18 mouse cellular contexts compared by ENCODE assay signal in genomic region chr5:16155375-16156284, GRCm38 (mm10).
DNase-seq lines count a peak whose midpoint lies in the region; ATAC-seq and TF ChIP-seq lines count a peak whose summit lies in the region.
"Had no signal": no experiment of that assay in that cellular context is flagged by ENCODE, and none has a peak within 500 bp of the region (broad histone marks: within the 10 kb centered on the region; RNA-seq: fewer than 3 reads in every experiment).

No protein-coding gene starts in this region.

- H3K27me3 ChIP-seq in heart, postnatal 0 days (ENCODE audit: control insufficient read depth, insufficient read depth, low read length), result no peaks in the 10 kb centered on the region
- H3K27me3 ChIP-seq in forebrain, embryonic 15.5 days, result no peaks in the 10 kb centered on the region
- no peaks in the 10 kb centered on the region for H3K27me3 ChIP-seq in intestine, embryonic 16.5 days (replicated peaks; ENCODE audit: control insufficient read depth, insufficient read depth, low read length)
- H3K27me3 ChIP-seq: embryonic facial prominence, embryonic 15.5 days; heart, embryonic 13.5 days had no signal

- peak; percentile 26 to 35 for DNase-seq in cerebellum, postnatal 10 days
- no peak for DNase-seq in cerebellum, postnatal 25 days
- DNase-seq in heart, postnatal 0 days (ENCODE audit: low spot score), result peak; percentile 20
- DNase-seq in heart, postnatal 4 days, result no peak
- DNase-seq in brain, embryonic 14.5 days (ENCODE audit: low read depth), result peak; percentile 84
- no peak for DNase-seq in kidney, postnatal 25 days
- DNase-seq: adrenal gland, adult 2 months; adrenal gland, postnatal 25 days; cerebellum, adult 18-20 months; embryo, embryonic 11 days; kidney, adult 8-10 months had no signal

- H3K9me3 ChIP-seq in heart, postnatal 0 days (replicated peaks; ENCODE audit: control insufficient read depth, low read length), result no peaks in the 10 kb centered on the region
- no peaks in the 10 kb centered on the region for H3K9me3 ChIP-seq in forebrain, embryonic 15.5 days
- no peaks in the 10 kb centered on the region for H3K9me3 ChIP-seq in intestine, embryonic 16.5 days (ENCODE audit: control insufficient read depth, low read length)
- H3K9me3 ChIP-seq: embryonic facial prominence, embryonic 15.5 days; heart, embryonic 13.5 days had no signal

- WGBS in heart, postnatal 0 days, result 45% methylated on average over 6 of the region's 6 CpGs
- WGBS in forebrain, embryonic 15.5 days, result 42% methylated on average over 6 of the region's 6 CpGs
- 73% methylated on average over 6 of the region's 6 CpGs for whole genome bisulfite sequencing in intestine, embryonic 16.5 days

- TF ChIP-seq CTCF in heart, postnatal 0 days (IDR thresholded peaks at IDR 0.05; ENCODE audit: low read depth), result no peak
- TF ChIP-seq CTCF in brain, embryonic 14.5 days (IDR thresholded peaks at IDR 0.05; ENCODE audit: borderline replicate concordance, extremely low read depth, insufficient read depth, insufficient read length), result no peak

- no peak overlapping the region for H3K9ac ChIP-seq in heart, postnatal 0 days (replicated peaks; ENCODE audit: low read depth, low read length)
- H3K9ac ChIP-seq in forebrain, embryonic 15.5 days (replicated peaks), result no peak overlapping the region
- no peak overlapping the region for H3K9ac ChIP-seq in intestine, embryonic 16.5 days (ENCODE audit: low read depth, low read length)
- H3K9ac ChIP-seq: embryonic facial prominence, embryonic 15.5 days; heart, embryonic 13.5 days; hindbrain, embryonic 14.5 days had no signal

- H3K4me1 ChIP-seq in heart, postnatal 0 days (ENCODE audit: control insufficient read depth, insufficient read depth), result peaks cover 8% of the 10 kb centered on the region; the same call in 1 of the 2 replicates
- H3K4me1 ChIP-seq in forebrain, embryonic 15.5 days, result peaks cover 8% of the 10 kb centered on the region; the same call in 1 of the 2 replicates
- no peaks in the 10 kb centered on the region for H3K4me1 ChIP-seq in intestine, embryonic 16.5 days (ENCODE audit: control insufficient read depth, insufficient read depth, low read length)
- H3K4me1 ChIP-seq: embryonic facial prominence, embryonic 15.5 days had no signal

- H3K27ac ChIP-seq in heart, postnatal 0 days (ENCODE audit: low read depth), result no peak overlapping the region
- H3K27ac ChIP-seq in forebrain, embryonic 15.5 days (replicated peaks), result peak overlapping the region; percentile 13
- H3K27ac ChIP-seq in intestine, embryonic 16.5 days (ENCODE audit: low read length), result no peak overlapping the region
- H3K27ac ChIP-seq: embryonic facial prominence, embryonic 15.5 days; heart, embryonic 13.5 days; hindbrain, embryonic 14.5 days had no signal

- no peak for ATAC-seq in heart, postnatal 0 days (ENCODE audit: insufficient read depth, low read depth)
- peak; percentile 81 for ATAC-seq in forebrain, embryonic 15.5 days (replicated peaks)
- ATAC-seq in intestine, embryonic 16.5 days, result no peak
- ATAC-seq: intestine, postnatal 0 days had no signal

- no peak for TF ChIP-seq EP300 in heart, postnatal 0 days (IDR thresholded peaks at IDR 0.05; ENCODE audit: low read depth)

- H3K36me3 ChIP-seq in heart, postnatal 0 days (replicated peaks; ENCODE audit: control insufficient read depth, insufficient read depth, low read length), result no peaks in the 10 kb centered on the region
- no peaks in the 10 kb centered on the region for H3K36me3 ChIP-seq in forebrain, embryonic 15.5 days
- H3K36me3 ChIP-seq in intestine, embryonic 16.5 days (ENCODE audit: control insufficient read depth, insufficient read depth, low read length), result no peaks in the 10 kb centered on the region
- H3K36me3 ChIP-seq: embryonic facial prominence, embryonic 15.5 days; heart, embryonic 13.5 days had no signal

- H3K4me2 ChIP-seq in heart, postnatal 0 days (ENCODE audit: low read depth, low read length), result no peak overlapping the region
- no peak overlapping the region for H3K4me2 ChIP-seq in forebrain, embryonic 15.5 days (replicated peaks)
- no peak overlapping the region for H3K4me2 ChIP-seq in intestine, embryonic 16.5 days (ENCODE audit: low read depth, low read length)
- H3K4me2 ChIP-seq: embryonic facial prominence, embryonic 15.5 days; heart, embryonic 13.5 days; hindbrain, embryonic 14.5 days had no signal

- no peak overlapping the region for H3K4me3 ChIP-seq in heart, postnatal 0 days (ENCODE audit: low read depth, low read length)
- H3K4me3 ChIP-seq in forebrain, embryonic 15.5 days, result no peak overlapping the region
- no peak overlapping the region for H3K4me3 ChIP-seq in intestine, embryonic 16.5 days (ENCODE audit: low read length)
- H3K4me3 ChIP-seq: embryonic facial prominence, embryonic 15.5 days; erythroblast, embryonic 14.5 days; heart, embryonic 13.5 days had no signal

- TF ChIP-seq POLR2A in brain, embryonic 14.5 days (IDR thresholded peaks at IDR 0.05; ENCODE audit: borderline replicate concordance, extremely low read depth, insufficient read depth, insufficient read length, poor library complexity, severe bottlenecking), result no peak

Comparison
In these comparisons a context has a peak if more than half of its experiments do, and no peak if none do; other contexts are left out.
1. DNase-seq: peak in cerebellum, postnatal 10 days (2 of 2), heart, postnatal 0 days (single experiment) and brain, embryonic 14.5 days (single experiment); none in cerebellum, postnatal 25 days (0 of 2), heart, postnatal 4 days (single experiment) and kidney, postnatal 25 days (0 of 2).